Comparison of ENCODE assay signal across 1 mouse cellular context in the genomic region with DNA sequence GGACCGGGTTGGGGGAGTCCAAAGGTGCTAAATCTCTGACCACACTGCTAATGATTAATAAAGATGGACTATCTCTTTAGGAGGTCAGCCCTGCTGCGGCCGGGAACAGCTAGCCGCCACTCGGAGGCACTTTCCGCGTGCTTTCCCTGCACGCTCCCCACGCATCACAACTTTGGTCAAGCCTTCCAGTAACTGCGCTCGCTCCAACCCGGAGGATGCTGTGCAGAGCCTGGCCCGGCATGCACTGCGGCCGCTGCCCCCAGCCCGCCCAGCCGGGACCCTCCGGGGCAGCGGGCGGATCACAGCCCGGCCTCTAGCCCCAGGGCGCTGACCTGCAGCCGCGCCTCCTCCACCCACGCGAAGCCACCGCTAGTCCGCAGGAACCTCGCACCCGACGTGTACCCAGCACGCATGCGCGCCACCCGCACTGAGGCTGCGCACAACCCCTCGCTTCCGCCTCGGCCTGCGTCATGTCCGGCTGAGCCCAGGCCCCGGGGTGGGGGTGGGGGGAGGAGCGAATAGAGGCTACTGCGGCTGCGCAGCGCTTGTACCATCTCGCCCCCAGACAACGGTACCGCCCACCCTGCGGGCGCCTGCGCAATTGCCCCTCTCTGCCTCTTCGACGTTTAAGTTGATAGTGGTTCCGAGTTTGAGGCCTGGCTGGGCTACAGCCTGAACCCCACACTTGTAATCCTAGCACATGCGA.
TF ChIP-seq lines count a peak whose summit lies in the region.

No protein-coding gene starts in this region.

TF ChIP-seq in MEL, 35 proteins besides CTCF, POLR2A, EP300 and RAD21 (continued from another document):
- no peak for TF ChIP-seq GATA1 (IDR thresholded peaks at IDR 0.05; ENCODE audit: low read depth, low read length)
- TF ChIP-seq TAL1 (IDR thresholded peaks at IDR 0.05; ENCODE audit: low read length): no peak
- TF ChIP-seq SIN3A (IDR thresholded peaks at IDR 0.05; ENCODE audit: low read length): peak; percentile 85
- TF ChIP-seq HCFC1 (IDR thresholded peaks at IDR 0.05; ENCODE audit: low read depth, low read length): peak; percentile 93
- no peak for TF ChIP-seq ZKSCAN1 (IDR thresholded peaks at IDR 0.05; ENCODE audit: low read depth, low read length)
- TF ChIP-seq MAX (IDR thresholded peaks at IDR 0.05; ENCODE audit: low read length): peak; percentile 90
- no peak for TF ChIP-seq MYB (IDR thresholded peaks at IDR 0.05; ENCODE audit: low read depth, low read length)
- TF ChIP-seq ZMIZ1 (IDR thresholded peaks at IDR 0.05; ENCODE audit: low read depth, low read length): peak; percentile 88; the same call in 1 of the 2 replicates
- no peak for TF ChIP-seq ZNF384 (IDR thresholded peaks at IDR 0.05; ENCODE audit: low read depth, low read length)
- peak; percentile 90 for TF ChIP-seq ELF1 (IDR thresholded peaks at IDR 0.05; ENCODE audit: low read depth, low read length)
- TF ChIP-seq POLR2AphosphoS2 (IDR thresholded peaks at IDR 0.05; ENCODE audit: low read length): peak; percentile 80
- TF ChIP-seq CHD2 (IDR thresholded peaks at IDR 0.05; ENCODE audit: low read length): peak; percentile 20; the same call in 1 of the 2 replicates
- TF ChIP-seq ZC3H11A (IDR thresholded peaks at IDR 0.05; ENCODE audit: low read depth, low read length): no peak
- no peak; the same call in 1 of the 2 replicates for TF ChIP-seq CHD1 (IDR thresholded peaks at IDR 0.05; ENCODE audit: low read depth, low read length)
- peak; percentile 95 for TF ChIP-seq NELFE (IDR thresholded peaks at IDR 0.05; ENCODE audit: low read depth, low read length)
- TF ChIP-seq MXI1 (IDR thresholded peaks at IDR 0.05; ENCODE audit: low read depth, low read length): peak; percentile 92
